Mouse (Mus musculus): Measurements from ENCODE around the gene 1700013G24Rik.

- TF ChIP-seq CTCF (IDR thresholded peaks at IDR 0.05): no peak
- TF ChIP-seq EP300 (IDR thresholded peaks at IDR 0.05): no peak
Observed at GRCm38 (mm10) chr4:137457292-137457691, 4.2 kb downstream of the 1700013G24Rik start.

All from lung, postnatal 0 days (tissue).